Mouse (Mus musculus) cerebellum, postnatal 10 days (tissue): Measurements from ENCODE around the gene Bysl.

ENCODE experiments used
- DNase-seq, 2 experiments: peaks; one replicate each; pipeline ENCODE4 v3.0.0; 2021; ENCODE audit warnings: mixed read lengths in 2 of 2

The Bysl gene

DNA sequence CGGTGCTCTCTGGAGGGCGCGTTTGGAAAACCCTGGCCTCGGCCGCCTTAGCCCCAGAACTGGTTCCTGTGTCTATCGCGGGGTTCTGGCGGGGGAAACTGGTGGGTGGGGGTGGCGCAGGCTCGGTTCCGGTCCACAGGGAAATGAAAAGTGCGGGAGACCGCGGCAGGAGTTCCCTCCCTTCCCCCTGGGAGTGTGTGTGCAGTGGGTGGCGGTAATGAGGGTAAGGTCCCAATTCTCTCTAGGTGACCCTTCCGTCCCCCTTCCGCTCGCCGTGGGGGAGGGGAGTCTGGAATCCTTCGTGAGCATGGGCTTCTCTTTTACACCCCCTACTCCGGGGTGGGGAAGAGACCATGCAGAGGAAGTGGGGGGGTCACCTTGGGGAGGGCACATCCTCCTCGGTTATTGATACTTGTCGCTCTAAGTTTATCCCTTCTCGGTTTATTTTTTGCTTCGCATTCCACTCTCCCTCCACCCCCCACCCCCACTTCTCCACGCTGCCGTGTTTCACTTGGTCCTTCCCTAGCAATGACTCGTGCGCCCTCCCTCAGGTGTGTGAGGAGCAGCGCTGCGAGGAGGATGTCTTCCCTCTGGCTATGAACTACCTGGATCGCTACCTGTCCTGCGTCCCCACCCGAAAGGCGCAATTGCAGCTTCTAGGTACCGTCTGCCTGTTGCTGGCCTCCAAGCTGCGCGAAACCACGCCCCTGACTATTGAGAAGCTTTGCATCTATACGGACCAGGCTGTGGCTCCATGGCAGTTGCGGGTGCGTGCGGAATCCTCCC, 16.9 kb downstream of the Bysl start:
- peak; percentile 49 to 57 for DNase-seq

DNA sequence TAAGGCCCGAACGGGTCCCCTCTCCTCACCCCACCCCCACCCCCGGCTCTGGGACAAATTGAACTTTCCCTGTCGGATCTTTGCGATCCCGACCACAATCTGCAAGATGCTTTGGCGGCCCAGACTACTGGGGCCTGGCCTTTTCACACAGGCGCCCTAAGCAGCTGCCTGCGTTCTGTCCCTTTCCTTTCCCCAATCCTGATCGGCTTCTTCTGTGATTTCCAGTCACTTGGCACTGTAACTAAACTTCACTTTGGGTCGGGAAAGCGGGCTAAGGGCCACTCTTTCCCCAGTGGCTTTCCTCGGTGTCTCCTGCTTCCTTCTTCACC, 17.5 kb downstream of the Bysl start:
- DNase-seq: no peak

- DNase-seq: peak; percentile 97 to 98
Measured at GRCm38 (mm10) chr17:47593215-47593853, 18.0 kb downstream of the Bysl start.

- DNase-seq: no peak
Measured at GRCm38 (mm10) chr17:47591073-47591472, 20.2 kb downstream of the Bysl start.

DNA sequence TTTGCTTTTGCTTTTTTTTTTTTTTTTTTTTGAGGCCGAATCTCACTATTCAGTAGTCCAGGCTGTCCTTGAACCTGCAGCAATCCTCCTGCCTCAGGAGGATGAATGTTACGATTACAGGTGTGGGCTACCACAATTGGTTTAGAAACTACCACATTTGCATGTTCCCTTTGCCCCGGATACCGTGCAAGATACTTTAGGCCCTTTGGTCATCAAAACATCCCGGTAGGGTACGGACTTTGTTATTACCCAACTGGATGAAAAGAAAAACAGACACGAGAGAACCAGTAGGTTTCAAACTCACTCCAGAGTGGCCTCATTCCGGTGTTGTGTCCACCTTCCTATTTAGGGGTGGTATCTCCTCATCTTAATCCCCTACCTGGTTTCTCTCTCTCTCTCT, 22.8 kb downstream of the Bysl start:
- no peak for DNase-seq

- no peak for DNase-seq
Measured at GRCm38 (mm10) chr17:47580962-47581361, 30.3 kb downstream of the Bysl start.

DNA sequence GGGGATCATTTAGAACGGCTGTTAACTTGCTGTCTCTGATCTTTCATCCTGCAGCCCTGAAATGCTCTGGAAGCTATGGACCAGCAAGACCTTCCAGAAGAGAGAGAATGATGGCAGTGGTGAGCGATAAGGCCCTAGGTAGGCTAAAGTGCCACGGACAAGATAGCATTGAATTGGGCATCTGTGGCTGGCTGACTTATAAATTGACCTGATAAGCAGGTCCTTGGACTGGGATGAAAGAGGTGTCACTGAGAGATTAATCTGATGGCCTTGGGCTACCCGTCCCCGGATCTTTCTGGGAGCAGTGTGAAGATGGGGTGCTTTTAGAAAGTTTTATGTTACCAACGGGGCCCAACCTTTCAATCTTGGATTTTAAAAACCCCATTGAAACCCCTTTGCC, 32.6 kb downstream of the Bysl start:
- DNase-seq: no peak

- DNase-seq: no peak
Measured at GRCm38 (mm10) chr17:47574830-47575229, 36.5 kb downstream of the Bysl start.

- DNase-seq: no peak
Measured at GRCm38 (mm10) chr17:47574028-47574427, 37.3 kb downstream of the Bysl start.

- DNase-seq: no peak
Measured at GRCm38 (mm10) chr17:47572436-47572835, 38.9 kb downstream of the Bysl start.

GRCm38 (mm10) chr17:47571621-47572020, 39.7 kb downstream of the Bysl start:
- no peak for DNase-seq

GRCm38 (mm10) chr17:47568951-47569527, 42.3 kb downstream of the Bysl start:
- DNase-seq: no peak

- DNase-seq: no peak
Measured at GRCm38 (mm10) chr17:47568389-47568788, 42.9 kb downstream of the Bysl start.

DNA sequence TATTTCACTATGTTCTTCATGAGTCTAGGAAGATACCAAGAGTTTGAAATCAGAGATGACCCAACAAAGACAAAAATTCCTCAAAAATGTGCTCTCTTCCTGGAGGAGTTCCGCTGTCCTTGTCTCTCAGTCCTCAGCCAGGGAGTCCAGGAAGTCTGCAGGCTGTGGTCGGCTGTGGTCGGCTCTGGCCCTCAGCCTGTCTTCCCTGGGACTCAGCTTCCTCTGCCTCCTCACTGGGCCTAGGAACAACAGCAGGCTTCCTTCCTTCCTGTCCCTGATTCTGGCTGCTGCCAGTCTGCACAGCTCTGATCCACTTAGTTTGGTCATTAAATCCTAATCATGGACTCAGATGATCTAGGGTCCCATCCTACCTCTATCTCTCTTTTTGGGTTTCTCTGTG, 44.0 kb downstream of the Bysl start:
- no peak for DNase-seq

DNA sequence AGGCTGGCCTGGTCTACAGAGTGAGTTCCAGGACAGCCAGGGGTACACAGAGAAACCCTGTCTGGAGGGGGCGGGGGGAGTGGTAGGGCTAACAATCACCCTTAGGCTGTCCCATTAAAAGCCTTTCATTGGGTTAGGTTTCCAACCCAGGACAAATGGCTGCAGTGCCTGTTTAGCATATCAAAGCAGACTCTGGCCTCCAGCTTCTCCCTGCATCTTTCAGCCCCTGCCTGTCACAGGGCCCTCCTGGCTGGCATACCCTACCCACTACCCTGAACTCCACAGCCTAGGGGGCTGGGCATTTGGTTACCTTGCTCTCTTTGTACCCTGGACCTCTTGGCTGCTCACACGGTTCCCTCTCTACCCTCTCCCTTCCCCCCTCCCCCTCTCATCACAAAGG, 45.2 kb downstream of the Bysl start:
- DNase-seq: no peak

DNA sequence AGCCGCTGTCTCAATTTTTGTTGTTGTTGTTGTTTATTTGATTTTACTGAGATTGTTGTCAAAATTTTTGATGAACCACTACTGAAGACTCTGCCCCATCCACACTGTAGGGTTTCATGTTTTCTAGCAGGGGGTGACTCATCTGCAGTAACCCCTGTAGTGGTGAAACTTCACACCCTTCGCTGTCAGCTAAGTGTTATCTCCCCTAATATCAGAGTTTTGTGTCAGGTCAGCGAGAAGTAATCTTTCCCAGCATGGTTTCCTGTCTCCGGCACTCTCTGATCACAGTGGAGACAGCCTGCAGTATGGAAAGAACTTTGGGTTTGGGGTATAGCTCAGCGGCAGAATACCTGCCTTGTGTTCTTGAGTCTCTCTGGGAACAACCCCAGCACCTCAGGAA, 46.7 kb downstream of the Bysl start:
- DNase-seq: no peak

DNA sequence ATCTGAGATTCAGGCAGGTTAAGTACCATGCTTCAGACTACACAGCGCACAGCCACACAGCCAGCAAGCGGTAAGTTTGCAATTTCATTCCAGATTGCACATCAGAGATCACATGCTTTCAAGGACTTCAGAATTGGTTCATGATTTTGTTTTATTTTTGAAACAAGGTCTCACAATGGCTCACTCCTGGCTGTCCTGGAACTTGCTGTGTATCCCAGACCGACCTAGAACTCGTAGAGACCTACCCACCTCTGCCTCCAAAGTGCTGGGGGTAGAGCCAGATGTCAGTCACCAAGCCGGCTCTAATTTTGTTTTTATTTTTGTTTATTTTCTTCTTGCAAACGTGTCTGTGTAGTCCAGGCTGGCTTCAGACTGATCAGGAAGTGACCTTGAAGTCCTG, 48.4 kb downstream of the Bysl start:
- DNase-seq: no peak

DNA sequence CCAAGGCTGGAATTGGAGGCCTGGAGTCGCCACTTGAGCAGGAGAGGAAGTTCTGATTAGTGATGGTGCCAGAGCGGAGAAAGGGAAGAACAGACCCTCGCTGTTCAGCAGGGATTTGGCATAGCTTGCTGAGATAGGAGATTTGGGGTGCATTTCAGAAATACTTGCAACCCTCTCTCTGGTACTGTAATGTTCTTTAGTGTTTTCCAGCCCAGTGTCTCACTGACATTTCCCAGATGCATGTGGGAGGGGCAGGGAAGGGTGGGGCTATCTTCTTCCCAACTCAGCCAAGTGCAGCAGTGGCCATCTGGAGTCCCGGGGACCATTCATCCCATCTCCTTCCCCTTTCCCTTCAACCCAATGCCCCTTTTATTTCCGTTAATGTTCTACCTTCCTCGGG, 51.6 kb downstream of the Bysl start:
- DNase-seq: no peak

GRCm38 (mm10) chr17:47557179-47557578, 54.1 kb downstream of the Bysl start:
- DNase-seq: no peak

DNA sequence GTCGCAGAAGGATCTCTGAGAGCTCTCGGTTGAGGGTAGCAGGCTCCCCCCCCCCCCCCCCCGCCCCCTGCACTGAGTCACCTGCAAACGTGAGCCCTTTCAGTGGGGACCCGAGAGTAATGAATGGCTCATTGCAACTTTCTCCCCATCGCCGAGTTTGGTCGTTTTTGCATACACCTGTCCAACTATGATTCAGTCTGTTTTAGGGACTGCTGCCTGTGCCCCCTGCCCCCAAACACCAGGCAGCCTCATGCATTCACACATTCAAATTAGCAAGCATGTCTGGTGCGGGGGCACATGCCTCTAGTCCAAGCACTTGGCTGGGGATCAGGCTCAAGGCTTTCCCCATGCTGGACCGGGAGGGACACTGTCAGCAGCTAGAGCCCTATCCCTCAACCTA, 56.7 kb downstream of the Bysl start:
- no peak for DNase-seq

GRCm38 (mm10) chr17:47552994-47553393, 58.3 kb downstream of the Bysl start:
- DNase-seq: no peak

- DNase-seq: peak; percentile 14
Measured at GRCm38 (mm10) chr17:47551049-47551448, 60.2 kb downstream of the Bysl start.
